Mouse (Mus musculus) natural killer cell, adult 2 months (primary cell): ENCODE results near the gene Ctdnep1.
"Not testable (repeated sequence)": the region's sequence is repeated elsewhere in the genome, so short reads cannot be mapped to it uniquely, and the experiment has no call there.

Experiments
- DNase-seq, 2 experiments: peaks; one replicate each; pipeline ENCODE4 v3.0.0; 2022; ENCODE audit warnings: low spot score in 2 of 2

The Ctdnep1 gene

GRCm38 (mm10) chr11:70010961-70011360, 30.0 kb downstream of the Ctdnep1 start:
- no peak for DNase-seq

DNA sequence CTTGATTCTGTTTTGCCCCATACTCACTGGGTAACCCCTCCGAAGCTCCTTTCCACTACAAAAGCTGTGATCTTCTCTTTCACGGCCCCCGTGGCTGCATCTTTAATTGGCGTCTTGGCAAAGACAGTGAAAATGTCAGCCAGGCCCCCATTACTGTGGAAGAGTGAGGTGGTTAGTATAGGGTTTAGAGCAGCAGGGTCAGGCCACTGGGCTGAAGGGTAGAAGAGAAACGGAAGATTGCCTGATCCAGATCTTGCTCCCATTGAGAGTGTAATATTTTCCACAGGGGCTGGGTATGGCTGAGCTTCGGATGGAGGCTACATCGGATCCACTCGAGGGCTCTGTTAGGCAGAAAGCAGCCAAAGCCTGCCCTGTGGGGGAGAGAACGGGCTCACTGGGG, 32.0 kb downstream of the Ctdnep1 start:
- DNase-seq, result no peak

- DNase-seq, result no peak
Measured at GRCm38 (mm10) chr11:70013408-70013807, 32.5 kb downstream of the Ctdnep1 start.

DNA sequence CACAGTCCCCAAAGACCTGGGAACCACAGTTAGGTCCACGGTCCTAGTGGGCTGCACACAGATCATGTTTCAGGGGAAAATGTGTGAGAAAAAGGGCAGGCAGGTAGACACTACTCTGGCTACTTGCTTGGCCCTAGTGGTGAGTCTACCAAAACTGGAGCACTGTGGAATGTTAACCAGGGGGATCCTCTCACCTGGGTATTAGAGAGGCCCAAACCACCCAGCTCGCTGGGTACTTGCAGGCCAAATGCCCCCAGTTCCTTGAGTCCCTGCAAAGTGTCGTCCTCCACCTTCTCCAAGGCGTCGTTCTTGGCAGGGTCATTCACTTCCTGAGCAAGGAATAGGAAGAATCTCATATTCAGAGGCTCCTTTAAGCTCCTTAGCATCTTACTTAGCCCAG, 33.1 kb downstream of the Ctdnep1 start:
- DNase-seq, result no peak

- peak; percentile 79 to 82 for DNase-seq
Measured at GRCm38 (mm10) chr11:70014880-70015558, 34.1 kb downstream of the Ctdnep1 start, which contains the start of gene Acadvl. TSS of gene Acadvl (minus strand) at chr11:70015411.

- no peak for DNase-seq
Measured at GRCm38 (mm10) chr11:70015677-70016076, 34.7 kb downstream of the Ctdnep1 start.

GRCm38 (mm10) chr11:70016177-70016576, 35.2 kb downstream of the Ctdnep1 start:
- not testable (repeated sequence) for DNase-seq

- no peak for DNase-seq
Measured at GRCm38 (mm10) chr11:70016669-70017068, 35.7 kb downstream of the Ctdnep1 start, which contains the start of gene Dlg4. TSS of gene Dlg4 (plus strand) at chr11:70016942.

GRCm38 (mm10) chr11:70017199-70017767, 36.3 kb downstream of the Ctdnep1 start:
- no peak for DNase-seq

DNA sequence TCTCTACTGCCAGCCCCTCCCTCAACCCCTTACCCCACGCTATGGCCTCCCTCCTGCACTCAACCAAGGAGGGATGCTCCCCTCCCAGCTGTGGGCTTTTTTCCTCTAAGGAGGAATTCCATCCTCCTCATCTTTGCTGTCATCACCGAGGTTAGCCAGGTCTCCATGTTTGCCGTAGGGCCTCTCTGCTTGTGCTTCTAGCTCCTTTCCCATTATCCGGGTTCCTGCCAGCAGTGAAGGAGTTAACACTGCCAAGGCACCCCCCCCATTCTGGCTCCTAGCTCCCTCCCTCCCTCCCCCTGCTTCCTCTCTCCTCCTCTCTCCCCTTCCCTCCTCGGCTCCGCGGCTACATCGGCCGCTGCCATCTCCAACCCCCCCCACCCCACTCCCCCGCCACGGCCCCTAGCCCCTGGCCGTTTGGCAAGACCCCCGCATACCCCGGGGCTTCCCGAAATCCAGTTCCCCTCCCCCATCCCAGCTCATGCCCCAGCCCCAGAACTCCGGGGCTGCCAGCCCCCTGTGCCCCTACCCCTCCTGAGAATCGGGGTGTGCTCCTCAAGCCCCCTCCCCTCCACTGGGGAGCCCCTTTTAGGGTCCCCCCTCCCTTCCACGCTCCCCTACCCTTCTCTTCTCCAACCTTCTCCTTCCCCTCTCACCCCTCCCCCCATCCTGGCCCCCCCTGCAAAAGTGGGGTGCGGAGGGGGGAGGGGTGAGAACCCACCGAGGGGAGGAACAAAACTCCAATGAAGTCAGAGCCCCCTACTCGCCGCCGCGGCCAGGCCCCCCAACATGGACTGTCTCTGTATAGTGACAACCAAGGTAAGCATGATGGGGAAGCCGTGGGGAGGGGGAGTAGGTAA, 37.4 kb downstream of the Ctdnep1 start:
- DNase-seq, result no peak

DNA sequence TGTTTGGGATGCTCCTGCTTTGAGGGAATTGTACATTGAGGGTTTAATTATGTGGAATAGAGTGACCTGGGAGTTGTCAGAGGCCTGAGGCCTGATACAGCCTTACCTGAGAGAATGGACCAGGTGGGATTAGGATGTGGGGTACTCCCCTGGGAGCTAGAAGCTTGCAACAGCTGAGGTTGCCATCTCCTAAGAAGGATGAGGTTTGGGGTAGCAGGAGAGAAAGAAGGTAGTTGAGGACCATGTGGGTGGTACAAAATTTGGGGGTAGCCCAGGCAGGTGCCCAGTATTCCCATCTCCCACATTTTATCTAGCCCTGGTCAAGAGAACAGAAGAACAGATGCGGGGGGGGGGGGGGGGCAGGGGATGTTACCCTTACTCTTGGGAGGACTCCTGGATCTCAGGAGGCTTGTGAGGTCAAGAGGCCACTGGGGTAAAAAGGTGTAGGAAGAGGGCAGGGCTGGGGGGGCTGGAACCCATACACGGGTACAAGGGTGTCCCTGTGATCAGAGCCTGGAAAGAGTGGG, 38.6 kb downstream of the Ctdnep1 start:
- no peak for DNase-seq

GRCm38 (mm10) chr11:70020022-70020631, 39.2 kb downstream of the Ctdnep1 start:
- no peak for DNase-seq

- DNase-seq, result peak; percentile 70 to 73
Measured at GRCm38 (mm10) chr11:70020731-70021263, 39.8 kb downstream of the Ctdnep1 start.

GRCm38 (mm10) chr11:70021264-70022132, 40.5 kb downstream of the Ctdnep1 start:
- peak; percentile 97 for DNase-seq

DNA sequence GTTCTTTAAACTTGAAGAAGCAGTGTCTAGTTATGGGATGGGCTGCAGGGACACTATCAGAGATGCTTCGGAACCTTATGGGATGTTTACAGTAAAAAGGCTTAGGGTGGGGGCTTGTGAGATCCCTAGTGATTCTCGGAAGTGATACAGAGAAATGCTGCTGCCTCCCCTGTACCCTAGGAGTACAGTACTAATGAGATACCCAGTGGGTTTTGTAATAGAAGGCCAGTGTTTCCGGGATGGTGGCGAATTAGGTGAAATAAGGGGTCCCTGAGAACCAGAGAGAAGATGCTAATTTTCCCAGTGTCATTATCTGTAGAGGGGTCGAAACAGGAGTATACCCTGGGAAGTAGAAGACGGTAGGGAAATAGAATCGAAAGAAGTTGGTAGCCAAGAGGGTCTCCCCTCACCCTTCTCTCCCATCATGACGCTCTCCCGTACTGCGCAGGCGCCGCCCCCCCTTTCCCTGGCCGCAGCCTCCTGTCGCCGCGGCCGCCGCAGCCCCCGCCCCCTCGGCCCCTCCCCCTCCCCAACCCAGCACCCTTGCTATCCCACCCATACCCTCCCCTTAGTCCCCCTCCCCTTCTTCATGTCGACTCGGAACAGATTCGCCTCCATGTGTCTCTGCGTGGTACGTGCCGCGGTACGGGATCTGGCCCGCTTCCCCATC, 42.7 kb downstream of the Ctdnep1 start:
- no peak for DNase-seq

DNA sequence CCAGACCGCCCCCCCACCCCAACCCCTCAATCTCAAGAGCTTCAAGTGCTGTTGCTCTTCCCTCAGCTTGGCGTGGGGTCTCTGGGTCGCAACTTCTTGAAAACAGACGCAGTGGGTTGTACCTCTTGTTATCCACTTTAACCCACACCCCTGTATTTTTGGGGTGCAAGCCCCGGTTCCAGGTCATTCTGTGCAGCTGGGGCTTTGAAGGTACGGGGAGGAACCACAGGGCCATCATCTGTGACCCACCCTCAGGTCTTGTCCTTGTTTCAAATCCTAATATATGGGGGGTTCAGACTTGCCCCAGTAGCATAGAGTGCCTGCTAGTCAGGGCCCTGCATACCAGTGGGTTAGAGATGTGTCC, 43.2 kb downstream of the Ctdnep1 start:
- no peak for DNase-seq

DNA sequence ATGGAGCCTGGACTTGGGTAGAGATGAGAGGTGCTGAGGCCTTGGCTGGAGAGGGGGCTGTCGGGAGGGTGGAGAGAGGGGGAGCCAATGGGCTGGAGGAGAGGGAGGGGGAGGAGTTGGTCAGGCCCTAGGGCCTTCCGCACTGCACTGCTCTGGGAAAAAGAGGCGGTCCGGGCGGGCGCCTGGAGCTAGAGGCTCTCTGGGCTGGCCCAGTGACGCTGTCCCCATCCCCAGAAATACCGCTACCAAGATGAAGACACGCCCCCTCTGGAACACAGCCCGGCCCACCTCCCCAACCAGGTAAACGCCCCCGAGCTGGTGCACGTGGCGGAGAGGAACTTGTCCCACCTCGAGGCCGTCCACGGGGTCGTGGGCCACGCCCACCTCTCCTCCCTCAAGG, 45.7 kb downstream of the Ctdnep1 start:
- DNase-seq, result no peak

DNA sequence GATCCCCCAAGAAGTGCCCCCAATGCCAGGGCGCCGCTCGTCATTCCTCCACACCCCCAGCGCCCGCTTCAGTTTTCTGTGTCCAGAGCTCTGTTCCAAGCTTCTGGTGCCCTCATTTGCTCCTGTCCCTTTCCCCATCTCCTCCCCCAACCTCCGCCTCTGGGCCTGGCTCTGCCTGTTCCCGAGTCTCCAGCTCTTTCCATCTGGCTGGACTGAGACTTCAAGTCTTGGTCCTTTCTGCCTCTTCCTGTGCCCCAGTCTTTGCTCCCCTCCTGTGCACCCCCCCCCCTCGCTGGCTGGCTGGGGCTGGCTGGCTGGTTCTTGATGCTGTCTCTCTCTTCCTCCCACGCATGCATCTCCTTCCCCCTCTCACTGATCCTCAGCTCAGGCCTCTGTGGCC, 46.4 kb downstream of the Ctdnep1 start:
- DNase-seq, result no peak

GRCm38 (mm10) chr11:70028401-70029129, 47.6 kb downstream of the Ctdnep1 start:
- DNase-seq, result no peak
